Mouse (Mus musculus) heart, embryonic 16.5 days (tissue): Measurements from ENCODE around the gene Me3. TPM values are rescaled to one million over a fixed set of nuclear protein-coding genes. Genes with fewer than 3 reads are reported as not detected.

Experiments
- ATAC-seq: fragments of 200-750 bp; cut with Nextera tagmentation; replicated peaks from 2 replicates; pipeline ENCODE4 v1.8.0; 2017; ENCODE audit warnings: moderate number of reproducible peaks; ENCODE audit not compliant: insufficient read depth, low FRiP score; ENCODE audit errors: extremely low read depth
- H3K27ac ChIP-seq: fragments of 300-500 bp; sonication (generic); 2 replicates; pipeline ENCODE4 v1.5.1; 2014; ENCODE audit warnings: mild to moderate bottlenecking, low read length, control low read depth, moderate library complexity
- H3K27me3 ChIP-seq: fragments of 300-500 bp; sonication (generic); 2 replicates; pipeline ENCODE4 v1.6.1; 2014; ENCODE audit warnings: low read length, mixed read lengths; ENCODE audit not compliant: control insufficient read depth, insufficient read depth
- H3K36me3 ChIP-seq: fragments of 300-500 bp; sonication (generic); 2 replicates; pipeline ENCODE4 v1.6.1; 2014; ENCODE audit not compliant: control insufficient read depth, insufficient read depth
- H3K4me1 ChIP-seq: fragments of 300-500 bp; sonication (generic); 2 replicates; pipeline ENCODE4 v1.6.1; 2014; ENCODE audit warnings: low read length, mixed read lengths; ENCODE audit not compliant: control insufficient read depth, insufficient read depth
- H3K4me2 ChIP-seq: fragments of 300-500 bp; sonication (generic); 2 replicates; pipeline ENCODE4 v1.6.1; 2014; ENCODE audit warnings: low read depth, mild to moderate bottlenecking, control low read depth, low read length
- H3K4me3 ChIP-seq: fragments of 300-500 bp; sonication (generic); 2 replicates; pipeline ENCODE4 v1.5.1; 2014; ENCODE audit warnings: mild to moderate bottlenecking, control low read depth, low read length
- H3K9ac ChIP-seq: fragments of 300-500 bp; sonication (generic); 2 replicates; pipeline ENCODE4 v1.6.1; 2014; ENCODE audit warnings: low read length, control low read depth
- H3K9me3 ChIP-seq: fragments of 300-500 bp; sonication (generic); replicated peaks from 2 replicates; pipeline ENCODE4 v1.6.1; 2016; ENCODE audit warnings: low read length; ENCODE audit not compliant: control insufficient read depth
- WGBS: fragments of 180-500 bp; shearing (Covaris S2); extraction: QIAGEN DNeasy Blood & Tissue Kit; methylation state at CpG from one replicate; pipeline ENCODE4 v1.1.7; 2014; 5-methylcytosine and 5-hydroxymethylcytosine counted together
- polyA plus RNA-seq: library from polyadenylated mRNA; unstranded; fragments of >200 nt; fragmentation: Nextera tagmentation; extraction: Ambion mirVana; gene quantifications from 2 replicates; pipeline ENCODE4 v1.2.1, GENCODE M21; 2015

Me3 gene
- polyA plus RNA-seq, 1 experiment from 2014 or later, result 10.8 TPM

- 50% methylated on average over 2 of the region's 2 CpGs for WGBS
- H3K4me3 ChIP-seq, result no peak overlapping the region
- H3K4me1 ChIP-seq, result no peaks in the 10 kb centered on the region
- H3K4me2 ChIP-seq, result no peak overlapping the region
- H3K27ac ChIP-seq, result no peak overlapping the region
- no peak overlapping the region for H3K9ac ChIP-seq
- H3K36me3 ChIP-seq, result no peaks in the 10 kb centered on the region
- no peak for ATAC-seq
- no peaks in the 10 kb centered on the region for H3K27me3 ChIP-seq
- no peaks in the 10 kb centered on the region for H3K9me3 ChIP-seq
These were observed 78.6 kb downstream of the Me3 start for GRCm38 (mm10) chr7:89710776-89711175.

- H3K4me3 ChIP-seq, result no peak overlapping the region
- no peaks in the 10 kb centered on the region for H3K36me3 ChIP-seq
- H3K27ac ChIP-seq, result no peak overlapping the region
- no peak for ATAC-seq
- peaks cover 5% of the 10 kb centered on the region for H3K4me1 ChIP-seq
- no peaks in the 10 kb centered on the region for H3K27me3 ChIP-seq
- no peak overlapping the region for H3K4me2 ChIP-seq
- H3K9ac ChIP-seq, result no peak overlapping the region
- no peaks in the 10 kb centered on the region for H3K9me3 ChIP-seq
These were observed 80.9 kb downstream of the Me3 start for GRCm38 (mm10) chr7:89713059-89713458.

- Histone ChIP-seq H3K9me3 (no peaks in the 10 kb centered on the region), H3K9ac (no peak overlapping the region), H3K27me3 (no peaks in the 10 kb centered on the region), H3K27ac (no peak overlapping the region), H3K36me3 (no peaks in the 10 kb centered on the region), H3K4me3 (no peak overlapping the region), H3K4me2 (no peak overlapping the region), H3K4me1 (peaks cover 5% of the 10 kb centered on the region)
- ATAC-seq, result no peak
- 84% methylated on average over 3 of the region's 3 CpGs for WGBS
These were observed 84.0 kb downstream of the Me3 start for GRCm38 (mm10) chr7:89716226-89716625.

DNA sequence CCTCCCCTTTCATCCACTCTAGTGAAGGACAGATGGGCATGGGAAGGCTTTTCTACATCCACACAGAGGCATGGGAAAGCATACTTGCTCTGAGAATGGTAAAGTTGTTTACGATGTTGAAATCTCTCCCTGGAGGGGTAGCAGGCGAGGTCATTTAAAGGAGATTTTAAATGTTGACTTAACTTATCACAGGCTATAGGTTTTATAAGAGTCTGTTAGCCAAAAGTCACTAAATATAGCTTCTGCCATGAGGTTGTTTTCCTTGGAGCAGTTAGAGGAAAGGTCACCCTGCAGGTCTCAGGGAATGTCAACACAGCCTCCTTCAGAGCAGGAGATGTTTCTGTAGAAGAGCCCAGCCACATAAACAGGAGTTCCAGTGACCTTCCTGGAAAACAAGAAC, 85.3 kb downstream of the Me3 start:
- Histone ChIP-seq H3K9ac (no peak overlapping the region), H3K36me3 (no peaks in the 10 kb centered on the region), H3K4me1 (peaks cover 5% of the 10 kb centered on the region), H3K27ac (no peak overlapping the region), H3K9me3 (no peaks in the 10 kb centered on the region), H3K4me2 (no peak overlapping the region), H3K27me3 (no peaks in the 10 kb centered on the region), H3K4me3 (no peak overlapping the region)
- no peak for ATAC-seq
- WGBS, result 38% methylated on average over 2 of the region's 2 CpGs

DNA sequence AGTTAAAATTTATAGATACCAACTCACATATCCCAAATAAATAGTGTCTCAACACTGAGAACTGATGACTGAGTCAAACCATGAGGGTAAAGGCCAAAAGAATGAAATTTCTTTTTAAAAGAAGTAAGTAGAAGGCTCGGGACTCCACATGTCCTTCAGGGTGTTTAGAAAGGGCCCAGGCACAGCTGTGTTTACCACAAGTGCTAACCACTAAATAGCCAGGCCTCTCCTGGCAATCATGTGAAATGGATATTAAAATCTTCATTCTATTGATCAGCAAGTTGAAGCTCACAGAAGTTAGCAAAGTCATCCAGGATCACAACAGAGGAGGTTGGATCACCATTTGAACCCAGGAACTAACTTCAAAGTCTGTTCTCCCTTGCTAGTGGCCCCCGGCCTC, 86.1 kb downstream of the Me3 start:
- peaks cover 5% of the 10 kb centered on the region for H3K4me1 ChIP-seq
- no peaks in the 10 kb centered on the region for H3K36me3 ChIP-seq
- WGBS, result 79% methylated on average over 2 of the region's 2 CpGs
- H3K27me3 ChIP-seq, result no peaks in the 10 kb centered on the region
- no peaks in the 10 kb centered on the region for H3K9me3 ChIP-seq
- H3K4me2 ChIP-seq, result no peak overlapping the region
- H3K9ac ChIP-seq, result no peak overlapping the region
- no peak overlapping the region for H3K4me3 ChIP-seq
- no peak overlapping the region for H3K27ac ChIP-seq
- no peak for ATAC-seq

- no peaks in the 10 kb centered on the region for H3K27me3 ChIP-seq
- WGBS, result 80% methylated on average over 2 of the region's 2 CpGs
- H3K27ac ChIP-seq, result no peak overlapping the region
- ATAC-seq, result no peak
- no peak overlapping the region for H3K4me2 ChIP-seq
- H3K4me1 ChIP-seq, result peaks cover 5% of the 10 kb centered on the region
- no peak overlapping the region for H3K9ac ChIP-seq
- no peaks in the 10 kb centered on the region for H3K36me3 ChIP-seq
- H3K9me3 ChIP-seq, result no peaks in the 10 kb centered on the region
- H3K4me3 ChIP-seq, result no peak overlapping the region
These were observed 88.1 kb downstream of the Me3 start for GRCm38 (mm10) chr7:89720256-89720655.

DNA sequence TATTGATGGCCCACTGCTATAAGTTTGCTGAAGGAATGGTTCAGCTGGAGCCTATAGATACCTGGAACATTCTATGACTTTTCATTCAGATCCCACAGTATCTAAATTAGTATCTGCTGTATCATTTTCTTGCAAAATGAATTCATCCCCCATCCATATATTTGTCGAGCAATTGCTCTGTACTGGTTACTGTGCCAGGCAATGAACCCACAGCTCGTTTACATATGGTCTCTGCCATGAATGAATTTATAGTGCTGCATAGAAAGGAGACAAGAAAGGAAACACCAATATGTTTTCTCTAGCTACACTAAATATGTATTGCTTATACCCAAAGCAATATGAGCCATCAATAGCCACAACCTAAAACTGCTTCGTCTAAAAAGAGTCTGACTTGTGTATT, 94.5 kb downstream of the Me3 start:
- Histone ChIP-seq H3K27me3 (no peaks in the 10 kb centered on the region), H3K4me3 (no peak overlapping the region), H3K9ac (no peak overlapping the region), H3K9me3 (no peaks in the 10 kb centered on the region), H3K4me2 (no peak overlapping the region), H3K27ac (no peak overlapping the region), H3K4me1 (no peaks in the 10 kb centered on the region), H3K36me3 (no peaks in the 10 kb centered on the region)
- 83% methylated on average over 3 of the region's 3 CpGs for WGBS
- ATAC-seq, result no peak

DNA sequence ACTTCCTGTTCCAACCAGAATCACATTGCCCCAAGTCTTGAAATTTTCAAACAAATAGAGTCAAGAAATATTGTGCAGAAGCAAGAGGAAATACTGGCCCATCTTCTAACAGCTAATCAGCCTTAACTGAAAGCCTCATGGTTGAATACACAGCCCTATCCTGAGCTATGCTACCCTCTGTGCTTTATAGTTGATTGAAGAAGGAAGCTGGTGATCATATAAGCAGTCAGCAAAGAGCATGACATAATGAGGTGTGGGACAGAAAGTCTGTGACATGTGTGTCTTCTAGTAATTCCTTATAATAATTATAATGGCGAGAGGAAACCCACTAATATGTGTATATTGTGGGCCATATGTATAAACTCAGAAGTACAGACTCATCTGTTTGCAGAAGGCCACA, 95.4 kb downstream of the Me3 start:
- Histone ChIP-seq H3K27me3 (no peaks in the 10 kb centered on the region), H3K27ac (no peak overlapping the region), H3K4me3 (no peak overlapping the region), H3K9ac (no peak overlapping the region), H3K4me1 (no peaks in the 10 kb centered on the region), H3K9me3 (no peaks in the 10 kb centered on the region), H3K36me3 (no peaks in the 10 kb centered on the region), H3K4me2 (no peak overlapping the region)
- ATAC-seq, result no peak
- WGBS, result 80% methylated on average over 1 of the region's 1 CpGs

- no peaks in the 10 kb centered on the region for H3K9me3 ChIP-seq
- 74% methylated on average over 3 of the region's 3 CpGs for WGBS
- H3K36me3 ChIP-seq, result no peaks in the 10 kb centered on the region
- no peak overlapping the region for H3K4me3 ChIP-seq
- no peaks in the 10 kb centered on the region for H3K27me3 ChIP-seq
- H3K4me1 ChIP-seq, result no peaks in the 10 kb centered on the region
- H3K4me2 ChIP-seq, result no peak overlapping the region
- H3K27ac ChIP-seq, result no peak overlapping the region
- no peak for ATAC-seq
- H3K9ac ChIP-seq, result no peak overlapping the region
These were observed 96.2 kb downstream of the Me3 start for GRCm38 (mm10) chr7:89728393-89728792.

GRCm38 (mm10) chr7:89730514-89730913, 98.3 kb downstream of the Me3 start:
- no peak overlapping the region for H3K4me3 ChIP-seq
- H3K9me3 ChIP-seq, result no peaks in the 10 kb centered on the region
- no peaks in the 10 kb centered on the region for H3K36me3 ChIP-seq
- WGBS, result 49% methylated on average over 2 of the region's 2 CpGs
- H3K27me3 ChIP-seq, result no peaks in the 10 kb centered on the region
- no peak for ATAC-seq
- H3K4me2 ChIP-seq, result no peak overlapping the region
- H3K27ac ChIP-seq, result no peak overlapping the region
- H3K9ac ChIP-seq, result no peak overlapping the region
- no peaks in the 10 kb centered on the region for H3K4me1 ChIP-seq
